Mouse (Mus musculus) induced T-regulatory cell, adult 2 months (primary cell): Measurements from ENCODE around the gene Adssl1.

Experiments
- DNase-seq: peaks from one replicate; pipeline ENCODE4 v3.0.0-alpha.2; 2012; ENCODE audit warnings: low read depth

Gene Adssl1

DNA sequence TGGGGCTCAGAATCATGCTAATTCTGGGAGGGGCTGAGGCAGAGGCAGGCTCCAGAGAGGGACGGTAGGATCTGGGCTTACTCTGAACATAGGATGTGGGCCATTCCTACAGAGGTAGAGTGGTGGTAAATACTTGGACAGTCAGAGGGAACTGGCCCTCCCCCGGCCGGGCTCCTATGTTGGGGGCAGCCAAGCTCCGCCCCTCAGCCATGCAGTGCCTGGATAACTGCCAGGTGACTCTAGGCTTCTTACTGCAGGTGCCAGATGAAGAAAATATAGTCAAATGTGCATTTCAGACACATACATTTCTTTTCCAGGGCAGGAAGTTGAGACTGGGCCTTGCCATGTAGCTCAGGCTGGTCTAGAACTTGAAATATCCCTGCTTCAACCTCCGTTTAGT lies 57.2 kb downstream of the Adssl1 start:
- DNase-seq = no peak

GRCm38 (mm10) chr12:112677943-112678554 lies 58.2 kb downstream of the Adssl1 start:
- no peak for DNase-seq

DNA sequence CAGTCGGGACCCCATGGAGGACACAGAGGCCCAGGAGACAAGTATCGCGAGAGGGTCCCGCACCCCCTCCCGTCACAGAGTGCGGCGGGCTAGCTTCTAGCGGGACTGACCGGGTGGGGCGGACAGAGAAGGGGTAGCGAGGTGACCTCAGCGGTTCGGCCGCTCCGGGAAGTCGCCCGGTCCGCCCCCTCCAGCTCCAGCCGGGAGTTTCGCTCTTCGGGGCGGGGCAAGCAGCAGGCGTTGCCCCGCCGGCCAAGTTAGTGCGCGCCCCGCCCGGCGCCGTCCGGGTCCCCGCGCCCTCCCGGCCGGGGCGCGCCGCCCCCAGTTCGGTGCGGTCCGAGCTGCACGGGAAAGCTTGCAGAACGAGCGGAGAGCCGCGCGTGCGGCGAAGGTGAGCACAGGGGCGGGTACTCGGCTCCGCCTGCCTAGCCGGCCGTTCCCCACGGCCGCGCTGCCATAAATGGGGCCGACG lies 58.7 kb downstream of the Adssl1 start, which contains the start of gene Zbtb42:
Gene Zbtb42 (plus strand): TSS at position 274 of the 472 bp plus-strand sequence.
- DNase-seq = peak; percentile 62

DNA sequence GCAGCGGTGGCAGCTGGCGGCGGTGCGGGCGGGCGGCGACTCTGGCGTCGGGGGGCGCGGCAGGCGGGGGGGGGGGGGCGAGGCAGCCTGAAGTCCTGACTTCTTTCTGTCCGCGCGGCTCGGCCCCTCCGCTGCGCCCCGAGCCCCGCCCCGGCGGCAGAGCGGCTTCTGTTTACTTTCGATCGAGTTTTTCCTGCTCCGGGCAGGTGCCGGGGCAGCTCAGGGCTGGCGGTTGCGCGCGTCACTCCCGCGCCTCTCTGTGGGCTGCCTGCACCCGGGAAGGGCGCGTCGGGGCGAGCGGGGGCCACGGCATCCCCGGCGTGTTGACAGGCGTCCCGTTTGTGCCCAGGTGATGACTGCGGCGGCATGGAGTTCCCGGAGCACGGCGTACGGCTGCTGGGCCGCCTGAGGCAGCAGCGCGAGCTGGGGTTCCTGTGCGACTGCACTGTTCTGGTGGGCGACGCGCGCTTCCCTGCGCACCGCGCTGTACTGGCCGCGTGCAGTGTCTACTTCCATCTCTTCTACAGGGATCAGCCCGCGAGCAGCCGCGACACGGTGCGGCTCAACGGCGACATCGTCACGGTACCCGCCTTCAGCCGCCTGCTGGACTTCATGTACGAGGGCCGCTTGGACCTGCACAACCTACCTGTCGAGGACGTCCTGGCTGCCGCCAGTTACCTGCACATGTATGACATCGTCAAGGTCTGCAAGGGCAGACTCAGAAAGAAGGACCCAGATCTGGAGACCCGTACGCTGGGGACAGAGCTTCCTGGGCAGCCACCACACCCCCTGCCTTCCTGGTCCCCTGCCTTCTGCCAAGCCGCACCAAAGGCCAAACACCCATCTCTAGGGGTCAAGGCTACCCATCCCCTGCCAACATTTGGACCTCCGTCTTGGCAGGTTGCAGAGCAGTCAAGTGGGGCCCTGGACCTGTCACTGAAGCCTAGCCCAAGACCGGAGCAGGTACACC lies 59.5 kb downstream of the Adssl1 start:
- DNase-seq = peak; percentile 72

- DNase-seq = no peak
Measured at GRCm38 (mm10) chr12:112683351-112683750, 63.5 kb downstream of the Adssl1 start.

- peak; percentile 50 for DNase-seq
Measured at GRCm38 (mm10) chr12:112688458-112688857, 68.6 kb downstream of the Adssl1 start.
